Mouse (Mus musculus) retina, postnatal 7 days (tissue): Measurements from ENCODE around the gene Psmc5.

Experiments
- DNase-seq: peaks from one replicate; pipeline ENCODE4 v3.0.0-alpha.2; 2012; ENCODE audit warnings: low read depth, low spot score

Gene Psmc5

GRCm38 (mm10) chr11:106306065-106306385 lies 50.1 kb downstream of the Psmc5 start:
- DNase-seq = no peak

- no peak for DNase-seq
Observed at GRCm38 (mm10) chr11:106306758-106307157, 50.8 kb downstream of the Psmc5 start.

- no peak for DNase-seq
Observed at GRCm38 (mm10) chr11:106307432-106307831, 51.5 kb downstream of the Psmc5 start.

GRCm38 (mm10) chr11:106308162-106308561 lies 52.2 kb downstream of the Psmc5 start:
- DNase-seq = no peak

GRCm38 (mm10) chr11:106310123-106310522 lies 54.2 kb downstream of the Psmc5 start:
- no peak for DNase-seq
